Mouse (Mus musculus): ENCODE measurements around the gene Tspan9. TPM values are rescaled to one million over a fixed set of nuclear protein-coding genes. Genes with fewer than 3 reads are reported as not detected.

Gene Tspan9
- total RNA-seq, 2 experiments from 2014 or later = 0.22 TPM; not detected in 1

DNA sequence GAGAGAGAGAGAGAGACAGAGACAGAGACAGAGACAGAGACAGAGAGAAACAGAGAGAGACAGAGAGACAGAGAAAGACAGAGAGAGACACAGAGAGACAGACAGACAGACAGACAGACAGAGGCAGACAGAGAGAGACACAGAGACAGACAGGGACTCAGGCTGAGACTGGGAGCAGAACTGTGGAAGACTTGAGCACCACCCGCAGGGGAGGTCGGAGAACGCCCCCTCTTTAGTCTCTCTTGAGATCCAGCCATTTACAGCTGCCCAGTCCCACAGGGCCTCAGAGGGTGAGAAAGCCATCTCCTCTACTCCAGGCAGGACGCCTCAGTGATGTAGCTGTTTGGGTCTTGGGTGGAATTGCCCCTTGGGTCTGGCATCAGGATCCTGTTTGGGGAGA, 225.7 kb downstream of the Tspan9 start:
- no peak for ATAC-seq (replicated peaks; ENCODE audit: low FRiP score, low TSS enrichment, poor library complexity, severe bottlenecking)

DNA sequence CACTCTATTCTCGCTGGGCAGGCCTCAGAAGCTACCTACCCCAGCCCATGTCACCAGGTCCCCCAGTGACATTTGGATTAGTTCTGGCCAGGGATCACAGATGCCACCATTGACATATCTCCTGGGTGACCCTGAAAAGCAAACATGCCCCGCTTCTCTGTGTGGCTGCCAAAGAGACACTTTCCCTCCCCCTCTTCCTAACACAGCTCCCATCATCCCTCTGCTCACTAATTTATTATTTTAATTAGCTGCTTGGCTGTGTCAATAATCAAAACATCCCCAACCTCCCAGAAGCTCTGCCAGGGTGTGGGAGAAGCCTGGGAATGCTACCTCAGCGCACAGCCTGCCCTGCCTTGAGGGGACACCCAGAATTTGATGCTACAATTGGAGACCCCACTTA, 226.4 kb downstream of the Tspan9 start:
- no peak for ATAC-seq (replicated peaks; ENCODE audit: low FRiP score, low TSS enrichment, poor library complexity, severe bottlenecking)

DNA sequence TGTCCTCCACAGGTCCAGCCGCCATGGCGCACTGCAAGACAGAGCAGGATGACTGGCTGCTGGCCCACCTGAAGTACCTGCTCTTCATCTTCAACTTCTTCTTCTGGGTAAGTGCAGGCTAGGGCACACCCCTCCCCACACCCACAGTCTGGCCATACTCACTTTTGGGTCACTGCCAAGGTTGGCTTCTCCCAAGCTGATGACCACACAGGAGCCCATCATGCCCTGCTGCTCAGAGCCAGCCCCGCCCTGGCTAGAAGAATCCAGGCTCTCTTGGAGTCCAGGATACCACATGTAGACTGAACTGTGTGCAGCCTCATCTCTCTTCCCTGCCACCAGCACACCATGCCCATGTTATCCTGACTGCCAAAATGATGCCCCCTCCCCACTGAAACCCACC, 230.5 kb downstream of the Tspan9 start:
- ATAC-seq (replicated peaks; ENCODE audit: low FRiP score, low TSS enrichment, poor library complexity, severe bottlenecking) = no peak

DNA sequence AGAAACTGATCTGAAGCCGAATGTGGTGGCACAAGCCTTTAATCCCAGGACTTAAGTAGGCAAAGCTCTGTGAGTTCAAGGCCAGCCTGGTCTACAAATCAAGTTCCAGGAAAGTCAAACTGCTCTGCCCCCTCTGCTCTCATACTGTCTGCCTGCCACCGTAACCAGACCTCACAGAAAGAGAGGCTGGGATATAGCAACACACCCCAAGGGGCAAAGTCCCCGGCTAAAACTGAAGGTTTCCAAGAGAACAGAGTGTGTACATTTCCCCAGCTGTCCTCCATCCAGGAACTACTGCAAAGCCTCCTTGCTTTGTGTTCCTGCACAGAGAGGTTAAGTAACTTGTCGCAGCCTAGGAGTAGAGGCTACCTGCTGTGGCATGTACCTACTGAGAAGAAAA, 231.7 kb downstream of the Tspan9 start:
- ATAC-seq (replicated peaks; ENCODE audit: low FRiP score, low TSS enrichment, poor library complexity, severe bottlenecking) = no peak

Other genes with a start within 250 kb of the Tspan9 start
- not detected in 2 replicates for gene Tead4, start 157.2 kb upstream of the Tspan9 start, total RNA-seq (2014; fragmentation: Nextera tagmentation)
- 0.72 TPM in 1 of 2 replicates, not detected in the other for gene Tead4, start 157.2 kb upstream of the Tspan9 start, total RNA-seq (2017)
- gene Tulp3, start 212.3 kb upstream of the Tspan9 start, total RNA-seq (2014; fragmentation: Nextera tagmentation) = 0.33 and 2.6 TPM in 2 replicates
- gene Tulp3, start 212.3 kb upstream of the Tspan9 start, total RNA-seq (2017) = 0.47 and 8.3 TPM in 2 replicates
- gene Rhno1, start 219.3 kb upstream of the Tspan9 start, total RNA-seq (2014; fragmentation: Nextera tagmentation) = 82.4 and 109 TPM in 2 replicates
- 53.5 and 57.2 TPM in 2 replicates for gene Rhno1, start 219.3 kb upstream of the Tspan9 start, total RNA-seq (2017)
- gene Foxm1, start 219.4 kb upstream of the Tspan9 start, total RNA-seq (2014; fragmentation: Nextera tagmentation) = 60.1 and 63.2 TPM in 2 replicates
- 5.8 and 6.7 TPM in 2 replicates for gene Foxm1, start 219.4 kb upstream of the Tspan9 start, total RNA-seq (2017)
- 0.87 TPM in 1 of 2 replicates, not detected in the other for gene Tex52, start 231.9 kb upstream of the Tspan9 start, total RNA-seq (2014; fragmentation: Nextera tagmentation)
- 1.3 TPM in 1 of 2 replicates, not detected in the other for gene Tex52, start 231.9 kb upstream of the Tspan9 start, total RNA-seq (2017)
- not detected in 2 replicates for gene Gm44596, start 231.9 kb upstream of the Tspan9 start, total RNA-seq (2014; fragmentation: Nextera tagmentation)
- not detected in 2 replicates for gene Gm44596, start 231.9 kb upstream of the Tspan9 start, total RNA-seq (2017)